Mouse (Mus musculus) mature B cell (primary cell): Measurements from ENCODE around the gene Vmn1r80.
"Not testable (repeated sequence)": the region's sequence is repeated elsewhere in the genome, so short reads cannot be mapped to it uniquely, and the experiment has no call there.

Source experiments
- in situ Hi-C: fragments of 300-500 bp; cut with MboI; formaldehyde crosslinking; loops from 2 replicates; pipeline ENCODE4 v1.14.3; 2019

Gene Vmn1r80

GRCm38 (mm10) chr7:12188986-12189385, at the start of gene Vmn1r80:
Gene Vmn1r80 (plus strand): TSS chr7:12189286.
- in situ Hi-C loops: no loop called here

- in situ Hi-C loops: no loop called here
These were observed 39.1 kb upstream of the Vmn1r80 start, which contains the start of gene Vmn1r78 for GRCm38 (mm10) chr7:12149957-12150356. Gene Vmn1r78 (plus strand): TSS chr7:12150257.

DNA sequence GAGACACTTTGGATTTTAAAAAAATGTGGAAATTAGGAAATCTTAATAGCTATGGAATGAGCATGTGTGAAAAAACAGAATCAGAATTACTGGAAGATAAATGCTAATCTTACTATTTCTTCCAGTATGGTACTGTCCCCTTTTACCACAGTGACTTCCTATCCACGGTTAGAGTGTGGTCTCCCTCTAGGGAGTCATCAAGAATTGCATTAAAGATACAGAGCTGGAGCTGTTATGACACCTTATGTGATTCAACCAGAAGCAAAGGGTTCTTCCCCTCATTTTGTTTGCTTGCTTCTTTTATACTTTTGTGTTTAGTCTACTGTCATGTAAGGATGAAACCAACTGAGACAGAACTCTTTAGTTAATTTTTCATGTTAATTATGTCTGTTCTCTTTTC, 32.6 kb upstream of the Vmn1r80 start:
- in situ Hi-C loops: not testable (repeated sequence)

DNA sequence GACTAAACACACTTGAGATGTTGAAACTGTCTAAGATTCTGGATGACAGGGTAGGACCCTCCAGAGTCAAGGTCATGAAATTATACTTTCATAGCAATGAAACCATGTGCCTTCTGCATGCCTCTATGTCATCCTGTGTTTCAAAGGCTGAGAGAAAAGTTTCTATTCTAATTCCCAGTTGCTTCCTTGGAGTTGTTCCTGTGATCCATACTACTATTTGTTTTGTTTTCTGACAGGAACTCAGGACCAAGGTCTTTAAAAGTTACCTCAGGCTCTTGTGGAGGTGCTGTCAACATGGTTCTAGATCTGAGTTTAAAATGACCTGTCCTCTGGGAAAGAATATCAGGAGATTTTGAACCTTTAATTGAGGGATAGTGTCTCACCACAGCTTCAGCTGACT, 18.1 kb upstream of the Vmn1r80 start, which contains the start of gene Vmn1r79:
Gene Vmn1r79 (plus strand): TSS at position 301 of the 400 bp plus-strand sequence.
- in situ Hi-C loops: not testable (repeated sequence)

- in situ Hi-C loops: not testable (repeated sequence)
These were observed 16.2 kb upstream of the Vmn1r80 start for GRCm38 (mm10) chr7:12172926-12173325.

- in situ Hi-C loops: no loop called here
These were observed 15.1 kb downstream of the Vmn1r80 start for GRCm38 (mm10) chr7:12204141-12204540.
